Mouse (Mus musculus) CD4-positive helper T cell, adult 2 months (primary cell): ENCODE measurements around the gene Nxpe5.
A peak's percentile ranks its signal among the peaks of the same experiment; 100 is the strongest.
"Not testable (repeated sequence)": the region's sequence is repeated elsewhere in the genome, so short reads cannot be mapped to it uniquely, and the experiment has no call there.

Experiments used
- DNase-seq: peaks from one replicate; pipeline ENCODE4 v3.0.0-alpha.2; 2012; ENCODE audit warnings: low read depth, missing footprints, low spot score

The Nxpe5 gene

DNA sequence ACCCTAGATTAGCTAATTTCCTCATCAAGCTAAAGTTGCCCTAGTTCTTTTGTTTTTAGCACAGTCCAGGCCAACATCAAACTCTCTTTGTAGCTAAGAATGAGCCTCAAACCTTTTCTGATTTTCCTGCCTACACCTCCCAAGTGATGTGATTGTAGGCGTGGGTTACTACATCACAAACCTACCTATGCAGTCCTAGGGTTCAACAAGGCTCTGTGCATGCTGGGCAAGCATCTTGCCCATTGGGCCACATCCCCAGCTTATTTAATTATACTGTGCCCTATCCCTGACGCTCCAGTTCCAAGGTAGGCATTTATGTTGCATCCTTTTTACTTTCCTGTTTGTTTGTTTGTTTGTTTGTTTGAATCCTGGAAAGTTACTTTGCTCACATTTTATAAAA, at the start of gene Nxpe5:
Nxpe5 (plus strand) TSS at position 199 of the 400 bp plus-strand sequence.
- no peak for DNase-seq

DNA sequence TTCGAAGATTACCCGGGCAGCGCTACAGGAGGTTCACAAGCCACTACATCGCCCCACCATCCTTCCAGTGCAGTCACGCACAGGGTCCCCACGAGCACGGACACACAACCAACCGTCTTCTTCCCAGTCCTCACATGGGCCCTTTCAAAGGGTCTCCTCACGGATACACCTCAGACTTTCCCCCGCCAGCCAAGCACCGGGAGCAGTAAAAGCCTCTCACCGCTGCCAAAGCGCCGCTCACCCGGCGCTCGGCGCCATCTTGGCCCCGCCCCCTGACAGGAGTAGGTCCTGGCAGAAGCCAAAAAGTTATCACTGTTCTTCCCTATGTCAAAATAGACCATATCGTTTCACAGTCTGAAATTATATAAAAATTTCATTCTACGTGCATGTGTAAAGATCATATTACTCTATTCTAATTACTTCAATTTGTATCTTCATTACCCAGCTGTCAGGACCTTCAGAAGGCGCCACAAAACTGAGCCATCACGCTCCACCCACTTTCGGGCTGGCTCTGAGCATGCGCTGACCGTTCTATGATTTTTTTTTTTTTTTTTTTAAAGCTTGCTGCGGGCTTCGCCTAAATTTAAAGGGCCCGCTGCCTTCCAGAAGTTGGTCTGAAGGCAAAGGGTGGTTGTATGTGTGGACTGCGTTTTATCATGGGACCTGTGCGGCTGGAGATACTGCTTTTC, 38.6 kb upstream of the Nxpe5 start, which contains the start of the genes Taf6 and Cnpy4:
Taf6 (minus strand) TSS at position 502 of the 689 bp plus-strand sequence.
Cnpy4 (plus strand) TSS at position 536 of the 689 bp plus-strand sequence.
- peak; percentile 94 for DNase-seq

DNA sequence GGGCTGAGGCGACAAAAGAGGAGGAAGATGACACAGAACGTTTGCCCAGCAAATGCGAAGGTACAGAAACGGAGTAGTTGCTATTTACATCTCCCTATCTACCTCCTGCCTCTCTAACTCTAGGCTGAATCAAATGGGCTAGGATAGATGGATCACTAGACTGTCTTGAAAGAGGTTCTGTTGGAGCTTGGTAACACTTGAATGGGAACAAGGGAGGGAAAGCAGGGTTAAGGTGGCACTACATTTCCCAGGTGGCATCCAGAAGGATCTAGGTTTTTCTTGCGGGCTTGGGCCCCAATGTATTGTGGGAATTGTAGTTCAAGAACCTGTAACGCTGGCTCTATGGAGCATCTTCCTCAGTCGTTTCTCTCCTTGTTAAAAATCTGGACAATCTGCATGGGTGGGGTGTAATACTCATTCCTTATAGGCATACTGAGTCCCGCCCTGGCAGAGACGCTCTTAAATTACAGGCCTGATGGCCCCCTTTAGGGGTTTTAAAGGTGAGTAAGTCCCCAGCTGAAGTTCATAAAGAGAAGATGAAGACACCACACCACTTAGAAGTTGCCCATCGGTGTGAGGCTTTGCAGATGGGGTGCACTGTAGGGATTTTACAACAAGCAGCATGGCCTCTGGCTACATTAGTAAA, 37.9 kb upstream of the Nxpe5 start:
- DNase-seq = peak; percentile 86

DNA sequence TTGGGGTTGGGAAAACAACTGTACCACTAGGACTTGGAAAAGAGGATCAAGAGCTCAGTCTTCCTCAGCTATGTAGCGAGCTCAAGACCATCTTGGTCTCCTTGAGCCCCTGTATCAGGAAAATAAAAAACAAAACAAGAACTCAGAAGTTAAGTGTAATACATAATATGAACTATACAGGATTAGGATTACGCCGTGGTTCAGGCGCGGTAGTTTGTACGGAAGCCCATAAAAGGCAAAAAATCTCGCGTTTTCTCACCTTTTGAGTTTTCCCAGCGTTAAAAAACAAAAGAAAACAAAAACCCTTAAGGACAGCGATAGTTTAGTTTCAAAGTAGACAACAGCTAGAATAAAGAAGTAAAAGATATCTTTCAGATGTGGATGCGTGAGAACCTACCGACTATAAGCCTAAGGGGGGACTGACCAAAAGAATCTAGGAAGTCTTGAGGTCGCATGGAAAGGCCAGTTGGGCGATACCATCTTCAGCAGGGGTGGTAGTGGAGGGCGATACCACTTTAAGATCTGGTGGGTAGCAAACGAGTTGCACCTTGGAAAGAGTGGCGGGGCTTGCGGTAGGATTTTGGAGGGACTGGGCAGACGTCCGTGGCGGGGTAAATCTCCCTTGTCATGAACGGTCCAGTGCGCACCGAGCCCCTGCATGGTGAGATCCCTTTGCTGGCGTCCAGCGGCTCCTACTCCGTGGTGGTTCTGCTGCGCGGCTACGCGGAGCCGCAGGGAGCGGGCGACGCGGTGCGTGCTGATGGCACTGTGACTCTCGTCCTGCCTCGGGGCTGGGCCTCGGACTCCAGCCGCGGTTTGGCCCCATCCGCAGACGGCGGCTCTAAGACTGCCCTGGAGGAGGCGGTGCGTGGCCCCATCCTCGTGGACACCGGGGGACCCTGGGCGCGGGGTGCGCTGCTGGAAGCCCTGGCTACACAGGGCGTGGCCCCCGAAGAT, 31.6 kb upstream of the Nxpe5 start, which contains the start of gene Mblac1:
Mblac1 (plus strand) TSS at position 544 of the 957 bp plus-strand sequence.
- DNase-seq = peak; percentile 78

DNA sequence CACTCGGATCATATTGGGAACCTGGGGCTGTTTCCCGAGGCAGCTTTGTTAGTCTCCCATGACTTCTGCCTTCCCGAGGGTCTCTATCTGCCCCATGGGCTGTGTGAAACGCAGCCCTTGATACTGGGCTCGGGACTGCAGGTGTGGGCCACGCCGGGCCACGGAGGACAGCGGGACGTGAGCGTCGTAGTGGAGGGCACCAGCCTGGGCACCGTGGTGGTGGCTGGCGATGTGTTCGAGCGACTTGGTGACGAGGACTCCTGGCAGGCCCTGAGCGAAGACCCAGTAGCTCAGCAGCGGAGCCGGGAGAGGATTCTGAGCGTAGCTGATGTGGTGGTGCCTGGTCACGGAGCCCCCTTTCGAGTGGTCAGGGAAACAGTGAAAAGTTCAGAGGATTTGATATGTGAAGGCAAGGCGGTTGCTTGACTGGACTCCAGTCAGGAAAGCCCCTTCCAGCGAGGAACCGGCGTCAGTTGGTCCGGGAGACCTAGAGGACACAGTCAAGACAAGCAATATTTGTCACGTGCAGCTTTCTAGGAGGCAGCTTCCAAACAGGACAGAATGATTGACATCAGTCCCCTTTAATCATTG, 30.8 kb upstream of the Nxpe5 start:
- no peak for DNase-seq

DNA sequence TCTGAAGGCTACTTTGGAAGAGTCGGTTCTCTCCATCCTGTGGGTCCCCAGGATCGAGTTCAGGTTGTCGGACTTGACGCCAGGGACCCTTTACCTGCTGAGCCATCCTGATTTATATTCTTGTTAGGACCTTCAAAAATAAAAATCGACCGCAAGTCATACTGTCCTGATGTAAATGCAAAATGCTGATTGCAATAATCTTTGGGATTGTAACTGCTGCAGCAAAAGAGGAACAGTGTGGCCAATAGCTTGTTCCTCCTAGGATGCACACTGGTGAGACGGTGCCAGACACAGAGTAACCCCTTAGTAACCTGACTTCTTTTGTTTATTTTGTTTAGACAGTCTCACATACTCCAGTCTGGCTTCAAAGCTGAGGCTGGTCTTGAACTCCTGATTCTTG, 30.2 kb upstream of the Nxpe5 start:
- DNase-seq = no peak

DNA sequence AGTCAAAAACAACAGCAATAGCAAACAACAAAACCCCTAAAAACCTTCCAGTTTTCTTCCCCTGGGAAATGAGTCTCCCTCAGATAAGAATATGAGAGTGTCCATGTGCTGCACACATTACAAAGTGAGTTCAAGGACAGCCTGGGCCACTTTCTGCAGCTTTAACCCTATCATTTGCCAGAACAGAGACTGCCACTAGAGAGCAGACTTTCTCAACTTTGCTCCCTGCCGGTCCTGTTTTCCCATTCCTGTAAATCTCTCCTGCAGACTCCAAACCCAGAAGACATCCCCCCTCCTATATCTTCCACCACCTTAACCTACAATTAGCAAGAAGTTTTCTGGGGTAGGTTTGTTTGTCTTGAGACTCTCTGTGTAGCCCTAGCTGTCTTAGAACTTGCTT, 26.1 kb upstream of the Nxpe5 start:
- no peak for DNase-seq

DNA sequence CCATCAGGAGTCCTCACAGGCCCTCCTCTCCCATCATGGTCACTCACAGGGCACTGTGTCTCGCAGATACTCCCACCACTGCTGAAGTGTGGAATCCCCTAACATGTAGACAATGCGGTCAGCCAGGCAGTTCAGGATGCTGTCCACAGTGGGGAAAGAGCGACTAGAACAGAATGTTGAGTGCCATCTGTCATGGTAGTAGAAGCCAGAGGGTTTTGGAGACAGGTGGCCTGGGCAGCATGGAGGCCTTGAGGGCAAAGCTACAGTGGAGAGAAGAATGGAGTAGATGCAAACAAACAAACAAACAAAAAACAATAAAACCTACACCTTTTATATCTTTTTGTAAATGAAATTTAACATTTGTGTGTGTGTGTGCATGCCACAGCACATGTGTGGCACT, 23.6 kb upstream of the Nxpe5 start:
- no peak for DNase-seq

DNA sequence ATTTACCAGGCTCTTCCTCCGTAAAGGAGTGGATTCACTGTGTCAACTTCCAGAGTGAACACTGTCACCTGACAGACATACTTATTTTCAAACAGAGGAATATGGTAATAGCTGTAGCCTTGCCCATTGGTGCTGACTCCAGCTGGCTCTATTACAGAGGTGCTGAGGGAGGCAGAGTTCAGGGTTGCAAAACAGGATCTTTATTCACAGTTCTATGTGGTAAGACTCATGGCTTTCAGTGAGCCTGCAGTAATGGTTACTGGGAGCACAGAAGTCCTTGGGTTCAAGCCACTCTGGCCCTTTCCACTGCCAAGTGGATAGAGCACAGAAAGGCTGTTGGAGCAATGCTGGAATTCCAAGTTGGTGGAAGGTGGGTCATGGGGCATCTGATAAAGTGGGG, 18.4 kb upstream of the Nxpe5 start:
- no peak for DNase-seq

DNA sequence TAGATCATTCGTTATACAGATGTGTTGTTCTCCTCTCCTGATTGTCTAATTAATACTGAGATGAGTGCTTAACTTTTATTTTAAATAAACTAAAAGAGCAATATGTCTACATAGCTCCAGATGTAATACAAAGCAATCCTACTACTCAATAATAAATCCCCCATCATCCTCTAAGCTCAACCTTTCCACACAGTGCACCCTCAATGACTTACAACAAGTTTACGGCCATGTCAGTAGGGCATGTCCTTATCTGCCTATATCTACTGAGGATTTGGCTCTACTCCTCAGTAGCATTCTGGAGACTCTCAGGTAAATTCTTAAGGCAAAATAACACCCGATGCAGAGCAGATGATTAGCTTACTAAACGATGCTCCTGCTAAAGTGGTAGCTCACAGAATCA, 17.8 kb upstream of the Nxpe5 start:
- DNase-seq = no peak

DNA sequence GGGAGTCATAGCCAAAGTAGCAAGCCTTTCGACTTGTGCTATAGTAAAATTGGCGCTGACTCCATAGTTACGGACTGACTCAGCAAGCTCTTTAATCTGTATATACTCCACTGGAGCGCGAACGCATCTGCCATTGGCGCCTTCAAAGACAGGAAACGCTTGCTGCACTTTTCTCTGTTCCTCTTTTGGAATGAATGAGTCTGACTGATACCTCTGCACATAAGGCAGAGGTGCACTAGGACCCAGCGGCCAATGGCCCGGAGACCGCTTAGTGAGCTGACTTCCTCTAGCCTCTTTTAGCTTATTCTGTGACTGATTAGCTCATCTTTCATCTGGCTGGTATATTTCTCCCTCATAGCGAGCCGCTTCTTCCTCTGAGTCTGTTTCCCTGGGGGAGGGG, 9.1 kb upstream of the Nxpe5 start:
- DNase-seq = not testable (repeated sequence)

DNA sequence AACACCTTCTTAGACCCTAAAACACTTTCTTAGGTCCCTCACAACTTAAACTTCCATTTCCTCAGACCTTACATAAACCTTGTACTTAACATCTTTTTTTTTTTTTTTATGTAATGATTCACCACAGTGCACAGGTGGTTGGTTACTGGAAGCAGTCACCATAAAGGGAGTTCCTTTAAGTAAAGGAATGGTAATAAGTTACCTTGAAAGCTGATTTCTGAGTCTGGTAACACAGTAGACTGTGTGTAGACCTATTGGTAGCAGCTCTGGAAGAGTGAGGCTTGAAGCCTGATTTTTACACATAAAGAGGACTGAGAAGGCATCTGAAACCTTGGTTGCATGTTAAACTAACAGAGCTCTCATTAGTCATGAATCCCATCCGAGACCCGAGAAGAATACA, 5.8 kb upstream of the Nxpe5 start:
- DNase-seq = no peak

DNA sequence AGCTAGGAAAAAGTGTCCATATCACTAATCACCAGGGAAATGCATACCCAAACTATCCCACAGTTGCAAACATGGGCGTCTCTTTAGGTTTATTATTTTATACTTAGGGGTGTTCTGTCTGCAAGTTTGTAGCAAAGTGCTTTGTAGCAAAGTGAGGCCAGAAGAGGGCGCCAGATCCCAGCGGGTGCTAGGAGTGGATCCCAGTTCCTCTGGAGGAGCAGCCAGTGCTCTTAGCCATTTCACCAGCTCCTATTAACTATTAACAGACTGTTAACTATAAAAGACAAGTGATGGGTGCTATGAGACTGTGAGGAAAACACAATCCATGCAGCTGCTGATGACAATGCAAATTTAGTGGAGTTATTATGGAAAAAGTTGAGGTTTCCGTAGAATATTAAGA, 3.6 kb upstream of the Nxpe5 start:
- peak; percentile 64 for DNase-seq

DNA sequence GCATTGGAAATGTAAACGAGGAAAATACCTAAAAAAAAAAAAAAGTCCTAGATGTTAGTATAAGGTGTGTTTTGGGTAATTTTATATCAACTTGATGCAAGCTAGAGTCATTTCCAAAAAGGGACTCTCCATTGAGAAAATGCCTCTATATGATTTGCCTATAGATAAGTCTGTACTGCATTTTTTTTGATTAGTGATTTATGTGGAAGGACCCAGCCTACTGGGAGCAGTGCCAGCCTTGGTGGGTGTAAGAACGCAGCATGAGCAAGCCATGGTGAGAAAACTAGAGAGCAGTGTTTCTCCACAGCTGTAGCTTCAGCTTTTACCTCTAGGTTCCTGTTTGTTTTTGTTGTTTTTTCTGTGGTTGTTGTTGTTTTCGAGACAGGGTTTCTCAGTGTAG, 2.4 kb upstream of the Nxpe5 start:
- DNase-seq = no peak

DNA sequence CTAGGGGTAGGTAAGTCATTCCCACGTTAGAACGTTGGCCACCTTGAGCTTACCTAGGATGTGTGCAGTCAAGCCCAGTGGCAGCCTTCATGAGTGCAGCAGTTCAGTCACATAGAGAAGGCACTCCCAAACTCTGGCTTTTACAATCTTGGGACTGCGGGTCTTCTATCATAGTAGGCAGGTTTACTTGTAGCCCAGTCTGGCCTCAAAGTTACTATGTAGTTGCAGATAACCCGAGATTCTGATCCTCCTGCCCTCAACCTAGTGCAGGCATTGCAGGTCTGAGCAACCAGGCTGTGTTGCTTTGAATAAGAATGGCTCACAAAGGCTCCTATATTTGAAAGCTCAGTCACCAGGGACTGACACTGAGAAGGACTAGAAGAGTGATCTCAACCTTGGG, 793 bp downstream of the Nxpe5 start:
- no peak for DNase-seq

DNA sequence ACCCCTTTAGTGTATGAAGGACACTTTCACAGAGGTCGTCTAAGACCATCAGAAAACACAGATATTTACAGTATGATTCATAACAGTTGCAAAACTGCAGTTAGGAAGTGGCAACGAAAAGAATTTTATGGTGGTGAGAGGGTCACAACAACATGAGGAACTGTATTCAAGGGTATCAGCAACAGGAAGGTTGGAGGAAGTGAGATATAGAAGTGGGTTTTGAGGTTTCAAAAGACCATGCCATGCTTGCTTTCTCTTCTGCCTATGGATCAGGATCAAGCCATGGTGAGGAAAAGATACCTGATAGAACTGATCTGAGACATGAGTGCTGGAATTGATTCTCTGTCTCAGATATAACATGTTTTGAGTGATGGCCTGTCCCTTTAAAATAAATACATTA, 1.7 kb downstream of the Nxpe5 start:
- no peak for DNase-seq

DNA sequence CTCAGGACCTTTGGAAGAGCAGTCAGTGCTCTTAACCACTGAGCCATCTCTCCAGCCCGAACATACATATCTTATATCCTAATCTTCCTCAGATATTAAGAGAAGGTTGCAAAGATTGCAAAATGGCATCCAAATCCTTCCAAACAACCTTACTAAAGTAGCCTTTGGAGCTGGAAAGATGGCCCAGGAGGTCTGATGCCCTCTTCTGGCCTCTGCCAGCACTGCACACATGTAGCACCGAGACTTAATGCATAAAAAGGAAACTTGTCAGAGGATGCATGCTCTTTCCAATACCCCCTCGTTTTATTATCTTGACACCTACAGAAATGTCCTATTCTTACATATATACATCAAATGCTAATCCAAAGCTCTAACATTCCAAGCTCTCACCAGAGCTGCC, 2.3 kb downstream of the Nxpe5 start:
- peak; percentile 11 for DNase-seq

DNA sequence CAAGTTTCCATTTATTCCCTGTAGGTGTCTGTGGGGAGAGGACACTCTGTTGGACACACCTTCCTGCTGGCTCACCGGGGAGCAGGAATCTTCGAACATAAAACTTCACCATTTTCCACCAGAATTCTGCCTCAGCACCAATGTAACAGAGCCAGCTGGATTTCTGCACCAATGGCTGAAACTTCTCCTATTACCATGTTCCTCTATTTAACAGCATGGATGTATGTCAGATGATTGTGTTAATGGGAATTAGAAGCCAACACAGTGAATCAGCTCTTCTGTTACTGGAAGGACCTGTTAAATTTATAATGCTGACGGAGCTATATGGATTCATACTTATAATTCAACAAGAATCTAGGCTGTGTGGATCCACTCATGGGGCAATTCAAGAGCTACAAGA, 3.8 kb downstream of the Nxpe5 start:
- no peak for DNase-seq

DNA sequence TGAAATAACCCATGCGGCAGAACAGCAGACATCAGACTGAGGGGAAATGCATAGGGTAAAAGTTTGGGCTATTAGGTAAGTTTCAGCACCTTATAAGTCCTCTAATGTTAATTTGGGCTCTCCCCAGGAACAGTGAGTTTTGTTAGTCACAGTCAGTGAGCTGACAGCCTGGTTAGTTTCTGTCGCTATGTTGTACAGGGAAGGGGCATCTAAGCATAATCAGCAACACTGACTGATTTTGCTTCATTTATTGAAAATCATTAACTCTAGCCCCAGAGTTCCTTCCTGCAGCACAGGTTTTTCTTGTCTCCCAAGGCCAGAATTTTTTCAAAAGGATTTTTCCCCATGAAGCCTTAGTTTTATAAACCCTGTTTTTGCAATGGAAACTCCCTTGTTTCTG, 8.1 kb downstream of the Nxpe5 start:
- no peak for DNase-seq

DNA sequence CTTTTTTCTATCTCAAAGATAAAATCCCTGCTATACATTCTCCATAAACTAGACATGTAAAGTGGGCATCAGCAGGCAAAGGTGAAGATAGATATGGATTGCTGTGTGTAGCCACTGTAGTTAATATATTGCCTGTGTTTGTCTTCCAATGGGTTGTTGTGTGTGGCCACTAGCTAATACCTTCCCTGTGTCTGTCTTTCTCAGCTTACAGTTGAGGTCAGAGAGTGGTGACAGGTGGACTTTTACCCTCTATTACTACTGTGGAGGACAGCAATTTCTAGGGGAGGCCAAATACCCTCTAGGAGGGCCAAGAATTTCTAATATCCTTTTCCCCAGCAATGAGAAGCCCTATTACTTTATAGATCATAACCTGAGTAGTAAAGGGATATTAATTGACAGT, 8.5 kb downstream of the Nxpe5 start:
- no peak for DNase-seq

DNA sequence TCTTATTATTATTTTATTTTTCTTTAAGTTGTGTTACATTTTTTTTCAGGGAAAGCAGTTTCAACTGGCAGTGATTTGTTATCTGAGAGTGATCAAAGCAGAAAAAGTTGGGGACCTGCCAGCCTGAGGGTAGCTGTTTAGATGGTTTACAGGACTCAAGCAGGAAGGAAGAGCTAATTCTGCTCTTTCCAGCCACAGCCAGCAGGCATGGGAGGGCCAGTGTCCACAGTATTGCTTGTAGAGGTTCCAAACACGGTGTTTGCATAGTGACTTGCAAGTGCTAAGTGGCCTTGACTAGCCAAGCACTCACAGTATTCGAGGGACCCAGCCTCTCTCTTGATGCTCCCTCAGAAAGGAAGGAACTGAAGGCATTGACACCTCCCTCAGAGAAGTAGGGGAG, 15.8 kb downstream of the Nxpe5 start:
- no peak for DNase-seq

DNA sequence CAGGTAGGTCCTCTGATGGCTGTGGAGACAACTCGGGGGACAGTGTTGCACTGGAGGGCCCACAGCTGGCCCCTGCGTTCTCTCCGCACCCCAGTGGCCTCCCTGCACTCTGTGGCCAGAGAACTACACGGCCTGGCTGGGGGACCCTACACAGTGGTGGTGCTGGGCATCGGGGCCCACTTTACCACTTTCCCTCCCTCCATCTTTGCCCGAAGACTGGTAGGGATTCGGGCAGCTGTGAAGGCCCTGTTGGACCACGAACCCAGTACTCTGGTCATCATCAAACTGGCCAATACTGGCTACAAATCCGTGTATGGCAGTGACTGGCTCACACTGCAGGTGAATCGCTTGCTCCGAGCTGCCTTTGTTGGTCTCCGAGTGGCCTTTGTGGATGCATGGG, 25.4 kb downstream of the Nxpe5 start:
- DNase-seq = no peak
